Mouse (Mus musculus) ES-E14 (cell line): ENCODE data around the gene Pdlim7.

Source experiments
- CHD2 ChIP-seq: IDR thresholded peaks from 2 replicates; pipeline ENCODE4 v1.6.1; 2014; ENCODE audit warnings: mild to moderate bottlenecking, low read depth, low read length, inconsistent platforms
- HCFC1 ChIP-seq: IDR thresholded peaks from 2 replicates; pipeline ENCODE4 v1.6.1; 2012; ENCODE audit warnings: low read length, inconsistent platforms, borderline replicate concordance; ENCODE audit not compliant: insufficient read depth
- MAFK ChIP-seq: IDR thresholded peaks from 2 replicates; pipeline ENCODE4 v1.6.1; 2014; ENCODE audit warnings: mild to moderate bottlenecking, low read depth, low read length, inconsistent platforms; ENCODE audit not compliant: insufficient read depth
- ZC3H11A ChIP-seq: IDR thresholded peaks from 2 replicates; pipeline ENCODE4 v1.6.1; 2012; ENCODE audit warnings: low read depth, mild to moderate bottlenecking, inconsistent platforms, low read length, borderline replicate concordance

- TF ChIP-seq CHD2 (no peak), HCFC1 (no peak), ZC3H11A (no peak), MAFK (no peak)
Measured at GRCm38 (mm10) chr13:55542891-55543290, 29.4 kb upstream of the Pdlim7 start.
